Mouse (Mus musculus): ENCODE results near the gene P2rx3. TPM values are rescaled to one million over a fixed set of nuclear protein-coding genes. Genes with fewer than 3 reads are reported as not detected.

The P2rx3 gene
- polyA plus RNA-seq, 1 experiment = 4.2 TPM

GRCm38 (mm10) chr2:85026178-85026577 lies 11.1 kb downstream of the P2rx3 start:
- TF ChIP-seq POLR2A (IDR thresholded peaks at IDR 0.05; ENCODE audit: low read depth, low read length) (no peak), CTCF (IDR thresholded peaks at IDR 0.05; ENCODE audit: borderline replicate concordance, insufficient read depth, low read length) (no peak)
- Histone ChIP-seq H3K4me3 (ENCODE audit: insufficient read depth, low read length) (no peak overlapping the region), H3K4me1 (ENCODE audit: control insufficient read depth, insufficient read depth, low read length) (no peaks in the 10 kb centered on the region), H3K27ac (ENCODE audit: insufficient read depth, low read length) (no peak overlapping the region)

DNA sequence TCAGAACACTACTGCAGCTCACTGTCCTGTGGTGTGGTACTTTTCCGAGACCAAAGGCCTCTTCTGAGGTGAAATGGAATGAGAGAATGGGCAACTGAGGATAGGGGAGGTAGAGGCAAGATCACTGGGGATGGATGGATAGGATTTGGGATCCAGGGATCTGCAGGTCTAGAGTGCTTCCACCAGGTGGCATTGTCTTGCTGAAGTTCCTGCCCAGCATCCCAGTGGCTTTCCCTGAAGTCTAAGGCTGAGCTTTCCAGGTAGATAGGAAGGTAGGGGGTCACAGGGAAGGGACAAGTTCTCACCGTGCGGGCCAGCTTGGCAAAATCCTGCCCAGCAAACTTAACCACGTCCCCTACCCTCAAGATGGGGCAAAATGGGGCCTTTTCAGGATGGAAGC lies 15.2 kb downstream of the P2rx3 start:
- no peak for TF ChIP-seq POLR2A (IDR thresholded peaks at IDR 0.05; ENCODE audit: low read depth, low read length)
- peak; percentile 81 for TF ChIP-seq CTCF (IDR thresholded peaks at IDR 0.05; ENCODE audit: borderline replicate concordance, insufficient read depth, low read length)
- no peak overlapping the region for H3K27ac ChIP-seq (ENCODE audit: insufficient read depth, low read length)

GRCm38 (mm10) chr2:85014588-85014982 lies 22.7 kb downstream of the P2rx3 start:
- H3K27ac ChIP-seq (ENCODE audit: insufficient read depth, low read length) = no peak overlapping the region
- TF ChIP-seq CTCF (IDR thresholded peaks at IDR 0.05; ENCODE audit: borderline replicate concordance, insufficient read depth, low read length) (no peak), POLR2A (IDR thresholded peaks at IDR 0.05; ENCODE audit: low read depth, low read length) (no peak)
- H3K4me1 ChIP-seq (ENCODE audit: control insufficient read depth, insufficient read depth, low read length) = no peaks in the 10 kb centered on the region
- H3K4me3 ChIP-seq (ENCODE audit: insufficient read depth, low read length) = no peak overlapping the region

More for the DNA sequence above, 15.2 kb downstream of the P2rx3 start:
- no peaks in the 10 kb centered on the region for H3K4me1 ChIP-seq (ENCODE audit: control insufficient read depth, insufficient read depth, low read length)
- no peak overlapping the region for H3K4me3 ChIP-seq (ENCODE audit: insufficient read depth, low read length)

- TF ChIP-seq POLR2A (IDR thresholded peaks at IDR 0.05; ENCODE audit: low read depth, low read length) (no peak), CTCF (IDR thresholded peaks at IDR 0.05; ENCODE audit: borderline replicate concordance, insufficient read depth, low read length) (no peak)
- H3K4me1 ChIP-seq (ENCODE audit: control insufficient read depth, insufficient read depth, low read length) = no peaks in the 10 kb centered on the region
- no peak overlapping the region for H3K4me3 ChIP-seq (ENCODE audit: insufficient read depth, low read length)
- no peak overlapping the region for H3K27ac ChIP-seq (ENCODE audit: insufficient read depth, low read length)
Observed at GRCm38 (mm10) chr2:85013826-85014587, 23.3 kb downstream of the P2rx3 start.

DNA sequence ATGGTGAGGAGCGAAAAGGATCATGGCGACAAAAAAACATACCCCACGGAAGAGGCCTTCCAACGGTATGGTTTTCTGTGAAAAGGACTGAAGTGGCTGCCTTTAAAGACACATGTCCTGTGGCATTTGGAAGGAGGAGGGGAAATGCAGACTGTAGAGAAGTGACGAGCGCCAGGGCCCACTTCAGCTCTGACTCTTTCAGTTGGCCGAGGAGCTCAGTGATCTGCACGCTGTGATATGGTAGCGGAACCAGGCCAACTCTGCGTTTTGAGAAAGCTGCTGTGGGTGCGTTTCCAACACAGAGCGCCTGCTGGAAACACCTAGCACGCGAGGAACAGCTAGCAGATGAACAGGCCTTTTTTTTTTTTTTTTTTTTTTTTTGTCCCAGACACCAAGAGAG lies 24.6 kb downstream of the P2rx3 start:
- Histone ChIP-seq H3K4me3 (ENCODE audit: insufficient read depth, low read length) (no peak overlapping the region), H3K27ac (ENCODE audit: insufficient read depth, low read length) (no peak overlapping the region), H3K4me1 (ENCODE audit: control insufficient read depth, insufficient read depth, low read length) (no peaks in the 10 kb centered on the region)
- TF ChIP-seq CTCF (IDR thresholded peaks at IDR 0.05; ENCODE audit: borderline replicate concordance, insufficient read depth, low read length) (no peak), POLR2A (IDR thresholded peaks at IDR 0.05; ENCODE audit: low read depth, low read length) (no peak)

- H3K27ac ChIP-seq (ENCODE audit: insufficient read depth, low read length) = no peak overlapping the region
- no peak overlapping the region for H3K4me3 ChIP-seq (ENCODE audit: insufficient read depth, low read length)
- no peaks in the 10 kb centered on the region for H3K4me1 ChIP-seq (ENCODE audit: control insufficient read depth, insufficient read depth, low read length)
- TF ChIP-seq POLR2A (IDR thresholded peaks at IDR 0.05; ENCODE audit: low read depth, low read length) (no peak), CTCF (IDR thresholded peaks at IDR 0.05; ENCODE audit: borderline replicate concordance, insufficient read depth, low read length) (no peak)
Observed at GRCm38 (mm10) chr2:85011906-85012604, 25.2 kb downstream of the P2rx3 start.

DNA sequence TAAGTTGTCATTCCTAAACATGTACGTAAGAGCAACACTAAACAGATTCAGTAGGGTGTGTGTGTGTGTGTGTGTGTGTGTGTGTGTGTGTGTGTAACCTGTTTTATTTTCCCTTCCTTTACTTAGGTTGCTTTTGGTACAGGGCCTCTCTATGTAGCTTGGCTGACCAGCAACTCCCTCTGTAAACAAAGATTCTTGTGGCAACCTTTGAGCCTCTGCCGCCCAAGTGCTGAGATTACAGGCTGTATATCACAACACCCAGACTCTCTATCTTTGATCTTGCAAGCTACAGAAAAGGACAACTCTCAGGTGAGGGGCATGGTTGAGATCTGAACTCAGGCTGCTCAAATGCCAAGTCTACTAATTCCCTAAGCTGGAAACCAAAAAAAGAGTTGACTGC lies 28.1 kb downstream of the P2rx3 start:
- Histone ChIP-seq H3K4me3 (ENCODE audit: insufficient read depth, low read length) (no peak overlapping the region), H3K27ac (ENCODE audit: insufficient read depth, low read length) (no peak overlapping the region), H3K4me1 (ENCODE audit: control insufficient read depth, insufficient read depth, low read length) (no peaks in the 10 kb centered on the region)
- TF ChIP-seq POLR2A (IDR thresholded peaks at IDR 0.05; ENCODE audit: low read depth, low read length) (no peak), CTCF (IDR thresholded peaks at IDR 0.05; ENCODE audit: borderline replicate concordance, insufficient read depth, low read length) (no peak)

DNA sequence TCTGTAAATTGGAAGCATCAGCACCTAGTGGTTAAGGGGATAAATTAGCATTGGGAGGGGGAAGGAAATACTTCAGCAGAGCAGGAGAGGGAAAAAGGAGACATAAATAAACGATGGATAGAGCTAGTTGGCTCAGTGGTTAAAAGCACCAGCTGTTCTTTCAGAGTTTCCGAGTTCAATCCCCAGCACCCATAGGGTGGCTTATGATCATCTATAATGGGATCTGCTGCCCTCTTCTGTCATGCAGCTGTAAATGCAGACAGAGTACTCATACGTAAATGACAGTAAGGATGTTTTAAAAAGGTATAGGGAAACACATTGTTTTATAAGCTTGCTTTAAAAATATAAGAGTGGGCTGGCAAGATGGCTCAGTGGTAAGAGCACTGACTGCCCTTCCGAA lies 29.5 kb downstream of the P2rx3 start:
- no peak for TF ChIP-seq POLR2A (IDR thresholded peaks at IDR 0.05; ENCODE audit: low read depth, low read length)
- no peak for TF ChIP-seq CTCF (IDR thresholded peaks at IDR 0.05; ENCODE audit: borderline replicate concordance, insufficient read depth, low read length)
- no peak overlapping the region for H3K27ac ChIP-seq (ENCODE audit: insufficient read depth, low read length)
- H3K4me3 ChIP-seq (ENCODE audit: insufficient read depth, low read length) = no peak overlapping the region
- no peaks in the 10 kb centered on the region for H3K4me1 ChIP-seq (ENCODE audit: control insufficient read depth, insufficient read depth, low read length)

DNA sequence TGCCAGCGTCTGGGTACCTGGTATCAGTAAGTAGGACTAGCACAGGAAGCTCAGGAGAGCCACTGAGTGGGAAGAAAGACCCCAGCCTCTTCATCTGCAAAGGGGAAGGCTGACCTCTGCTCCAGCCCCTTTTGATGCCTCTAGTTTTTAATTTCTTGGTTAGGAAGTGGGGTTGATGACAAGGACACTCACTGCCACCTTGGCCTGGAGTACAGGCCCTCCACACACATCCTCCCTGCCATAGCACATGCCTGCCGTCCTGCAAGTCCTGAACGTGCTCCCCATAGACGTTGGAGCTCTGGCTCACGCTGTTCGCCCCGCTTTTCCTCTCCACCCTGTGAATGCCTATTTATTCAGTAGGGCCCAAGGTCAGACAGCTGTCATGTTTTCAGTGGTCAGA lies 30.7 kb downstream of the P2rx3 start:
- H3K4me3 ChIP-seq (ENCODE audit: insufficient read depth, low read length) = no peak overlapping the region
- no peaks in the 10 kb centered on the region for H3K4me1 ChIP-seq (ENCODE audit: control insufficient read depth, insufficient read depth, low read length)
- TF ChIP-seq POLR2A (IDR thresholded peaks at IDR 0.05; ENCODE audit: low read depth, low read length) (no peak), CTCF (IDR thresholded peaks at IDR 0.05; ENCODE audit: borderline replicate concordance, insufficient read depth, low read length) (no peak)
- no peak overlapping the region for H3K27ac ChIP-seq (ENCODE audit: insufficient read depth, low read length)

DNA sequence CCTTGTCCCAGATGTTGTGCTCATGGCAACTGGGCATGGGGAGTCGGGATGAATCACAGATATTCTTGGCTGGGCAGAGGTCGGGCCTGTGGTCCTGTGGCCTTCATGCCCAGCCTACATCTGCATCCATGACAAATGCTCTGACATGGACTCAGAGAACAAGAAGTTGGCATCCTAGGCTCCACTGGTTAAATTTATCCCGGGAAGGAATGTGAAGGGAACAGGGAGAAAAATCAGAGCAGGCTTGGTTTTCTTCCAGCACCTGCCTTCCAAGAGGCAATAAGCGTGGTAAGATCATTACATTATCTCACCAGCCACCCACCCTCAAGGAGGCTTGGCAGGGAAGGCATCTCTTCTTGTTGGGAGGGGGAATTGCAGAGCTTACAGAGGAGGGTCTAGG lies 32.9 kb downstream of the P2rx3 start:
- TF ChIP-seq CTCF (IDR thresholded peaks at IDR 0.05; ENCODE audit: borderline replicate concordance, insufficient read depth, low read length) = no peak
- TF ChIP-seq POLR2A (IDR thresholded peaks at IDR 0.05; ENCODE audit: low read depth, low read length) = no peak
- H3K4me3 ChIP-seq (ENCODE audit: insufficient read depth, low read length) = no peak overlapping the region
- H3K27ac ChIP-seq (ENCODE audit: insufficient read depth, low read length) = no peak overlapping the region
- H3K4me1 ChIP-seq (ENCODE audit: control insufficient read depth, insufficient read depth, low read length) = no peaks in the 10 kb centered on the region

Measured in embryonic fibroblast, embryonic 13.5 days (primary cell).